Mouse (Mus musculus): Measurements from ENCODE around the gene Cdc42bpa. TPM values are rescaled to one million over a fixed set of nuclear protein-coding genes. Genes with fewer than 3 reads are reported as not detected.
A peak's percentile ranks its signal among the peaks of the same experiment; 100 is the strongest.

The Cdc42bpa gene
- total RNA-seq, 2 experiments from 2014 or later, result 67.1 to 70.3 TPM

DNA sequence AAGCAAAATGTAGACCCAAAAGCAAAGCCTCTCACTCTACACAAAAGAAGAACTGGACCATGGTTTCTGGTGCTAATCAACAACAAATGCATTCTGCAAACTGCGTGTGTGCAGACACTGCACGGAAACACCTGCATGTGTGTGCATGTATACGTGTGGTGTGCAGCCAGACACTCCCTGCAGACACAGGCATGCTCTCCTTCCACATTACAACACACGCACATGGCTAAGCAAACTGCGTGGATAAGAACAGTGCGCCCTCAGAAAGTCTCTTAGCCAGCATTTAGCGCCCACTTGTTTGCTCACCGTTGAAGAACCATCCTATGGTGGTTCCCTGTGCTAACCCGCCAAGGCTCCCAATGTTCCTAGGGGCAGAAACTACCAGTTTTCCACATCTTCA lies 233.8 kb downstream of the Cdc42bpa start:
- no peak for DNase-seq

DNA sequence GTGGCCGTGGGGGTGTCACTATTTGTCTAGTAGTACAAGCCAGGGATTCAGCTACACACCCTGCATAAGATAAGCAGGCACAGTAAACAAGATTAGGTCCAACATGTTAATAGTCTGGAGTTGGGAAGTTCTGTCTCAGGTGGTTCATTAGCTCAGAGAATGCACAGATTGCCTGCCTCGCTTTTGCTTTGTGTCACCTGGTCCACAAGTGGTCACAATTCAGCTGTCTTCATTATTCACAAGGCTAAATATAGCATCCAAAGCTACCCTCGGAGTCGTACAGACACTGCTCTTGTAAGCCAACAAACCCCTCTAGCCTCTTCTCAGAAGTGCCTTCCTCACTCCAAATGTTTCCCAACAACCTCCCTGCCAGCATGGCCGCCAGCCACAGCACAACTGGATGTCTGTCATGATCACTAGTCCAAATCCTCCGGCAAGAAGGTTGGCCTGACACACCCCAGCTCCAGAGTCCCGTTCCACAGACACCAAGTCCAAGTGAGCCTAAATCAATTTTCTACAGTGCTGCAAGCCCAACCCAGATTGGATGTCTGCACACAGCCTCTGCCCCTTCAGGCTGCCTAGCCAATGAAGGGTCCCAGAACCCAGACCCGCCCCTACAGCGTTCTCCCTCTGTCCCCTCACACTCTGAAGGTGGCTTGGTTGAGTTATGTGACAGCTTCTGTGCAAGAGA lies 234.7 kb downstream of the Cdc42bpa start:
- DNase-seq, result peak; percentile 68

- DNase-seq, result peak; percentile 97
Measured at GRCm38 (mm10) chr1:180195703-180196381, 235.6 kb downstream of the Cdc42bpa start.

GRCm38 (mm10) chr1:180196508-180196907 lies 236.2 kb downstream of the Cdc42bpa start:
- DNase-seq, result no peak

GRCm38 (mm10) chr1:180197956-180198355 lies 237.7 kb downstream of the Cdc42bpa start:
- DNase-seq, result no peak

GRCm38 (mm10) chr1:180198959-180199714 lies 238.9 kb downstream of the Cdc42bpa start, which contains the start of gene Coq8a:
TSS of gene Coq8a (minus strand) at chr1:180199602.
- DNase-seq, result no peak

DNA sequence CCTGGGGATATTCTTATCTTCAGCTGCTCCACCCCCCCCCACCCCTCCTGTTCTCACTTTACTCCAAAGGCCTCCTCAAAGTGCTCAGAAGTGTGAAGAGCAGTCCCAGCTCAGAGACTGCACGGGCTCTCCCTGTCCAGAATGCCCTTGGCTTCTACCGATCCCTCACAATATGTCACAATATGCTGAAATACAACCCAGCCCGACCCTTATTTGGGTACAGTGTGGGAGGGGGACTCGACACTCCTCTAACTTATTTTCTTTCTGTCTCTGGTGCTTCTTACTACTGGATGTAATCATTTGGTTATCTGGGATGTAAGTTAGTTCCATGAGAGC lies 239.4 kb downstream of the Cdc42bpa start:
- no peak for DNase-seq

DNA sequence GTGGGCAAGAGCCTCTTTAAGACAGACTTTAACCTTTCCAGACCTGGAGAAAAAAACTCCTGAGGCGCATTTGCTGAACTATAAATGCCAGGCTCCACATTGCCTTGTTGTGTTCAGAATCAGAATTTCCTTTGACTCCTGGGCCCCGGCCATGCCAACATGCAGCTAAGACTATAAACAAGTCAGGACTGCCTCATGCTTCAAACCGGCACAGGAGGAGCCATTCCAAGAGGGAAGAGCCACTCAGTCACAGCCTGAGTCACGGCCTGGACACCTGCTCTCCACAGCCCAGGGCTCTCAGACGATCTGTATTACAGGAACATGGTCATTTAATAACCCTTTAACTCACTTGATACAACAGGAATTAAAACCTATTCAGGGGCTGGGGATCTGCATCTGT lies 240.4 kb downstream of the Cdc42bpa start:
- no peak for DNase-seq

DNA sequence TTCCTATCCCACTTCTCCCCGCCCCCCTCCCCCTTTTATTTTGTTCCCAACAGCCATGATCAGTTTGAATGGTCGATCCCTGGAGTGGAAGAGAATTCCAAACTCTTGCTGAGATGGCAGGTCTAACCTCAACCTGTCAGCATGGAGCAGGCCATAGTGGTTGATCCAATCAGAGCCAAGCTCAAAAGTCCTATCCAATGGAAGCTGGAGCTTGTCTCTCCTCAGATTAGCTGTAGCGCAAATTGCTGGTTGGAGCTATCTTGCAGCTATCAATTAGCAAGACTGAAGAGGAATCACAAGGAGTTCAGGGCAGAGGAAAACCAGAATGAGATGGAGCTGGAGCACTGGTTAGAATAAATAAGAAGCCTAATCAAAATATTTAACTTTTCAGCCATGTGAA lies 248.1 kb downstream of the Cdc42bpa start:
- DNase-seq, result no peak

- DNase-seq, result peak; percentile 67
Measured at GRCm38 (mm10) chr1:180210031-180210432, 249.8 kb downstream of the Cdc42bpa start.

GRCm38 (mm10) chr1:180210781-180211271 lies 250.6 kb downstream of the Cdc42bpa start:
- DNase-seq, result peak; percentile 31

DNA sequence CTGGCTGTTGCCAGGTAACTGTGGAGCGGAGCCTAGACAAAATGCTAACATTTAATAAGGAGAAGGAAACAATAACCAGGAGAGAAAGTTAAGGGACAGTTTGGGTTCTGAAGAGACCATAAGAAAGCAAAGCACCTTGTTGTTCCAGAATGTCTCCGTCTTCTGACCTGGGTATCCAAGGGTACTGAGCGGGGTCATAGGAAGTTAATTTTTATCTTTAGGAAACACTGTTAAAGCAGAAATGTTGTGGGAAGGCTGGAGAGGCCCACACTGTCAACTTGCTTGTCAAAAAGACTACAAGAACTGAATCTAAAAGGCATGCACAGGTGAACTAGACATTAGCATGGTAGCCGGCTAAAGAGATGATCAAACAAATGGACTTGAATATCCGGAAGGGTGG lies 252.6 kb downstream of the Cdc42bpa start:
- no peak for DNase-seq

DNA sequence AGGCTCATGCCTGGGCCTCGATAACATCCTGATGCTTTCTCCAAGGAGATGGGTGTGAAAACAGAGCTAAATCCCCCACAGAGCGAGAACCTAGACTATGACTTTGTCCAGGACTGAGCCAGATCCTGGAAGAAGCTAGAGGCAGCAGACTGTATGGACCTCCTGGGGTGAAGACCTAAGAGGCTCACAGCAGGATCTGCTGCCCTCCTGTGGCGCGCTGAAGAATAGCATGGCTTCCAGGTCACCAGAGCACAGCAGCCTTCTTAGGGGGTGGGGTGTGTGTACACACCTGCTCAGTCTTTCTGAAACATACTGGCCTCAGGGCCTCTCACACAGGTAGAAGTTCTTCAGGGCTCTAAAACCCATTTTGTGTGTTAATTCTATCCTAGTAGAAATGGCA lies 254.8 kb downstream of the Cdc42bpa start:
- DNase-seq, result peak; percentile 77

Other genes with a start within 250 kb of the Cdc42bpa start
- under 1 TPM; 0.12 to 0.14 TPM for gene Kif28, start 215.2 kb upstream of the Cdc42bpa start, total RNA-seq (2021)
- not detected for gene Gm10518, start 157.1 kb upstream of the Cdc42bpa start, total RNA-seq (2021)
- 10 to 100 TPM; 27.9 to 32.6 TPM for gene Ahctf1, start 156.8 kb upstream of the Cdc42bpa start, total RNA-seq (2021)
- 100 to 1,000 TPM; 232 to 252 TPM for gene Coq8a, start 239.1 kb downstream of the Cdc42bpa start, total RNA-seq (2021)